Mouse (Mus musculus) liver, postnatal 0 days (tissue): ENCODE measurements around the gene Tshz2. TPM values are rescaled to one million over a fixed set of nuclear protein-coding genes. Genes with fewer than 3 reads are reported as not detected.

Experiments used
- ATAC-seq: fragments of 200-750 bp; cut with Nextera tagmentation; 2 replicates; pipeline ENCODE4 v1.8.0; 2017; ENCODE audit warnings: mild to moderate bottlenecking, moderate library complexity
- DNase-seq: peaks from one replicate; pipeline ENCODE4 v3.0.0-alpha.2; 2016
- H3K27ac ChIP-seq: fragments of 300-500 bp; sonication (generic); 2 replicates; pipeline ENCODE4 v1.5.1; 2014; ENCODE audit warnings: antibody characterized with exemption, moderate library complexity, mild to moderate bottlenecking, low read depth
- H3K27me3 ChIP-seq: fragments of 300-500 bp; sonication (generic); 2 replicates; pipeline ENCODE4 v1.6.1; 2014; ENCODE audit warnings: low read length, control low read depth, mixed read lengths; ENCODE audit not compliant: insufficient read depth
- H3K36me3 ChIP-seq: fragments of 300-500 bp; sonication (generic); replicated peaks from 2 replicates; pipeline ENCODE4 v1.6.1; 2014; ENCODE audit warnings: mild to moderate bottlenecking, control low read depth, low read length, moderate library complexity, mixed read lengths; ENCODE audit not compliant: insufficient read depth
- H3K4me1 ChIP-seq: fragments of 300-500 bp; sonication (generic); 2 replicates; pipeline ENCODE4 v1.6.1; 2014; ENCODE audit warnings: antibody characterized with exemption, mild to moderate bottlenecking, control low read depth; ENCODE audit not compliant: insufficient read depth
- H3K4me2 ChIP-seq: fragments of 300-500 bp; sonication (generic); 2 replicates; pipeline ENCODE4 v1.6.1; 2014; ENCODE audit warnings: low read depth, mild to moderate bottlenecking, low read length, moderate library complexity, mixed read lengths
- H3K4me3 ChIP-seq: fragments of 300-500 bp; sonication (generic); 2 replicates; pipeline ENCODE4 v1.5.1; 2014; ENCODE audit warnings: low read depth, low read length
- H3K9ac ChIP-seq: fragments of 300-500 bp; sonication (generic); replicated peaks from 2 replicates; pipeline ENCODE4 v1.6.1; 2014; ENCODE audit warnings: mild to moderate bottlenecking, moderate library complexity
- H3K9me3 ChIP-seq: fragments of 300-500 bp; sonication (generic); 2 replicates; pipeline ENCODE4 v1.6.1; 2016; ENCODE audit warnings: mild to moderate bottlenecking, control low read depth, low read length, mixed read lengths
- CTCF ChIP-seq: sonication (generic); IDR thresholded peaks from 2 replicates; pipeline ENCODE4 v1.5.1; 2016; ENCODE audit warnings: antibody characterized with exemption, low read depth
- EP300 ChIP-seq: IDR thresholded peaks from 2 replicates; pipeline ENCODE4 v1.6.1; 2016; ENCODE audit warnings: antibody characterized with exemption, low read depth, mild to moderate bottlenecking
- WGBS: fragments of 180-500 bp; shearing (Covaris S2); extraction: QIAGEN DNeasy Blood & Tissue Kit; methylation state at CpG from one replicate; pipeline ENCODE4 v1.1.7; 2014; ENCODE audit not compliant: insufficient replicate concordance; 5-methylcytosine and 5-hydroxymethylcytosine counted together
- polyA plus RNA-seq: library from polyadenylated mRNA; unstranded; fragments of >200 nt; fragmentation: Nextera tagmentation; extraction: Ambion mirVana; gene quantifications from 2 replicates; pipeline ENCODE4 v1.2.1, GENCODE M21; 2015

The Tshz2 gene
- polyA plus RNA-seq, 1 experiment from 2014 or later: 1.5 TPM

GRCm38 (mm10) chr2:169928447-169929120, 295.8 kb downstream of the Tshz2 start:
- Histone ChIP-seq H3K9ac (no peak overlapping the region), H3K4me1 (peaks cover 12% of the 10 kb centered on the region; the same call in 1 of the 2 replicates), H3K4me3 (no peak overlapping the region), H3K36me3 (no peaks in the 10 kb centered on the region), H3K4me2 (no peak overlapping the region), H3K27me3 (no peaks in the 10 kb centered on the region), H3K27ac (0 out of 2 replicates have a peak overlapping the region, but pooled peaks have one; percentile 16), H3K9me3 (no peaks in the 10 kb centered on the region)
- 61% methylated on average over 14 of the region's 14 CpGs for WGBS
- no peak for TF ChIP-seq CTCF
- no peak for TF ChIP-seq EP300
- ATAC-seq: 0 out of 2 replicates have a peak, but pooled peaks have one; percentile 29
- DNase-seq: peak; percentile 42

GRCm38 (mm10) chr2:169929540-169930497, 297.0 kb downstream of the Tshz2 start:
- DNase-seq: peak; percentile 54
- peaks cover 12% of the 10 kb centered on the region; the same call in 1 of the 2 replicates for H3K4me1 ChIP-seq
- WGBS: 48% methylated on average over 23 of the region's 23 CpGs
- no peaks in the 10 kb centered on the region for H3K27me3 ChIP-seq
- H3K4me3 ChIP-seq: 0 out of 2 replicates have a peak overlapping the region, but pooled peaks have one; percentile 0
- no peak overlapping the region for H3K27ac ChIP-seq
- H3K9me3 ChIP-seq: no peaks in the 10 kb centered on the region
- no peaks in the 10 kb centered on the region for H3K36me3 ChIP-seq
- peak; percentile 64 for ATAC-seq
- no peak for TF ChIP-seq EP300
- no peak for TF ChIP-seq CTCF
- H3K9ac ChIP-seq: no peak overlapping the region
- H3K4me2 ChIP-seq: peak overlapping the region; percentile 42

GRCm38 (mm10) chr2:169935642-169936041, 302.8 kb downstream of the Tshz2 start:
- H3K27me3 ChIP-seq: no peaks in the 10 kb centered on the region
- no peak for DNase-seq
- no peak overlapping the region for H3K4me3 ChIP-seq
- H3K27ac ChIP-seq: no peak overlapping the region
- H3K4me1 ChIP-seq: no peaks in the 10 kb centered on the region
- H3K9me3 ChIP-seq: no peaks in the 10 kb centered on the region
- no peak for ATAC-seq
- TF ChIP-seq CTCF (no peak), EP300 (no peak)
- H3K9ac ChIP-seq: no peak overlapping the region
- H3K4me2 ChIP-seq: no peak overlapping the region
- 66% methylated on average over 6 of the region's 6 CpGs for WGBS
- H3K36me3 ChIP-seq: no peaks in the 10 kb centered on the region

GRCm38 (mm10) chr2:169940297-169941142, 307.7 kb downstream of the Tshz2 start:
- Histone ChIP-seq H3K4me1 (no peaks in the 10 kb centered on the region), H3K4me3 (no peak overlapping the region), H3K9ac (no peak overlapping the region), H3K36me3 (no peaks in the 10 kb centered on the region), H3K9me3 (no peaks in the 10 kb centered on the region), H3K4me2 (no peak overlapping the region), H3K27me3 (no peaks in the 10 kb centered on the region), H3K27ac (no peak overlapping the region)
- DNase-seq: no peak
- ATAC-seq: no peak
- 76% methylated on average over 16 of the region's 16 CpGs for WGBS
- no peak for TF ChIP-seq EP300
- no peak for TF ChIP-seq CTCF

GRCm38 (mm10) chr2:169943727-169944126, 310.9 kb downstream of the Tshz2 start:
- H3K27me3 ChIP-seq: no peaks in the 10 kb centered on the region
- no peaks in the 10 kb centered on the region for H3K4me1 ChIP-seq
- no peak overlapping the region for H3K4me3 ChIP-seq
- ATAC-seq (no peak), DNase-seq (no peak)
- H3K9me3 ChIP-seq: no peaks in the 10 kb centered on the region
- 91% methylated on average over 6 of the region's 6 CpGs for WGBS
- no peak overlapping the region for H3K4me2 ChIP-seq
- no peak overlapping the region for H3K27ac ChIP-seq
- H3K9ac ChIP-seq: no peak overlapping the region
- H3K36me3 ChIP-seq: no peaks in the 10 kb centered on the region
- TF ChIP-seq CTCF (no peak), EP300 (no peak)
